Mouse (Mus musculus) granulocyte monocyte progenitor cell, adult 5-6 weeks (primary cell): ENCODE measurements around the gene Cramp1l. TPM values are rescaled to one million over a fixed set of nuclear protein-coding genes. Genes with fewer than 3 reads are reported as not detected.

ENCODE experiments used
- ATAC-seq: replicated peaks from 2 replicates; pipeline ENCODE4 v1.8.0; 2016; ENCODE audit warnings: mild to moderate bottlenecking, moderate TSS enrichment, inconsistent platforms; ENCODE audit not compliant: poor library complexity, severe bottlenecking
- total RNA-seq, 2 experiments: library from RNA; stranded (forward) in 1 of 2; stranded (reverse) in 1 of 2; fragments of 200-712, 200-1000 nt in 1 of 2; fragments of >200 nt in 1 of 2; fragmentation: Nextera tagmentation in 1 of 2; gene quantifications; 2 replicates each; pipeline ENCODE4 v1.2.3; 2014 to 2017

The Cramp1l gene
- total RNA-seq (2014; fragmentation: Nextera tagmentation) (27.3 and 27.6 TPM in 2 replicates), total RNA-seq (2017) (7.8 and 8.2 TPM in 2 replicates)

GRCm38 (mm10) chr17:25015655-25016291 lies at the start of gene Cramp1l, which contains the start of gene Ift140:
Gene Cramp1l (minus strand): TSS chr17:25015788.
Gene Ift140 (plus strand): TSS chr17:25016085.
- ATAC-seq, result peak; percentile 83

- ATAC-seq, result no peak
Measured at GRCm38 (mm10) chr17:25065189-25065588, 49.6 kb upstream of the Cramp1l start.

GRCm38 (mm10) chr17:25064351-25064750 lies 48.8 kb upstream of the Cramp1l start:
- no peak for ATAC-seq

- ATAC-seq, result no peak
Measured at GRCm38 (mm10) chr17:25063872-25064271, 48.3 kb upstream of the Cramp1l start.

GRCm38 (mm10) chr17:25063261-25063660 lies 47.7 kb upstream of the Cramp1l start:
- ATAC-seq, result no peak

- ATAC-seq, result no peak
Measured at GRCm38 (mm10) chr17:25057041-25057440, 41.5 kb upstream of the Cramp1l start.

- ATAC-seq, result no peak
Measured at GRCm38 (mm10) chr17:25053274-25053673, 37.7 kb upstream of the Cramp1l start.

- no peak for ATAC-seq
Measured at GRCm38 (mm10) chr17:25047143-25047542, 31.6 kb upstream of the Cramp1l start.

GRCm38 (mm10) chr17:25045281-25045680 lies 29.7 kb upstream of the Cramp1l start:
- ATAC-seq, result no peak

GRCm38 (mm10) chr17:25044879-25045278 lies 29.3 kb upstream of the Cramp1l start:
- ATAC-seq, result peak; percentile 40

- no peak for ATAC-seq
Measured at GRCm38 (mm10) chr17:25036183-25036582, 20.6 kb upstream of the Cramp1l start.

GRCm38 (mm10) chr17:25016292-25017132 lies 924 bp upstream of the Cramp1l start:
- peak; percentile 53 for ATAC-seq

- ATAC-seq, result peak; percentile 11; the same call in 1 of the 2 replicates
Measured at GRCm38 (mm10) chr17:25014841-25015570, 582 bp downstream of the Cramp1l start.

GRCm38 (mm10) chr17:25013606-25014501 lies 1.7 kb downstream of the Cramp1l start:
- peak; percentile 11; the same call in 1 of the 2 replicates for ATAC-seq

GRCm38 (mm10) chr17:25007480-25007879 lies 8.1 kb downstream of the Cramp1l start:
- no peak for ATAC-seq

- ATAC-seq, result no peak
Measured at GRCm38 (mm10) chr17:25005102-25005501, 10.5 kb downstream of the Cramp1l start.

- no peak for ATAC-seq
Measured at GRCm38 (mm10) chr17:24994721-24995120, 20.9 kb downstream of the Cramp1l start.

- ATAC-seq, result no peak
Measured at GRCm38 (mm10) chr17:24987221-24987620, 28.4 kb downstream of the Cramp1l start.

- no peak for ATAC-seq
Measured at GRCm38 (mm10) chr17:24960852-24961715, 54.5 kb downstream of the Cramp1l start.
